Mouse (Mus musculus): ENCODE measurements at regions not wholly inside any gene's neighbourhood (a gene's known extent, or its start where the extent isn't known, plus 50 kb on each side); places are given as distances from the start of the nearest gene placed in this dataset.

GRCm38 (mm10) chr17:47983286-47983685, 54.8 kb downstream of the 1700122O11Rik start:
- no peak for DNase-seq (ENCODE audit: low spot score)

DNA sequence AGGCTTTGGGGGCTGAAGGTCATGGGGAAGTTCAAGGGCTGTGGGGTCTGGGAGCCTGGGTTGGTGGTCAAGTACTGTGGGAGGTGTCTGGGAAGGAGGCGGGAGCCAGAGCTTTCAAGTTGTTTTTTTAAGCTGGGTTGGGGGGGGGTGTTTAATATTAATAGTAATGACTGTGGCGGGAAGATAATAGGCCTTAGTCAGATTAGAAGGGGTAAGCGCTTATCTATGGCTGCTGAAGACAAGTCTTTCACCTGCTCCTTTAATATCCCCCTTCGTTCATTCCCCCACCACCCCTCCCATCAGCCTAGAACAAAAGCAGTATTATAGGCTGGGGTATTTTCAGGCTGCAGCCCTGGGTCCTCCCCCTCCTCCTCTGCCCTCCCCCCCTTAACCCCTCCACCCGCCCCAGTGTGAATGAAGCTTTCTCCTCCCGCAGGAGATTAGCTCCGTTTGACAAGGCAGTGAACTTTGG, 56.5 kb downstream of the 1700122O11Rik start:
- no peak for DNase-seq (ENCODE audit: low spot score)

- DNase-seq (ENCODE audit: low spot score), result no peak
These were observed 54.8 kb upstream of the Foxp4 start for GRCm38 (mm10) chr17:47979266-47979665.

- DNase-seq (ENCODE audit: low spot score), result peak; percentile 53
These were observed 54.1 kb upstream of the Foxp4 start for GRCm38 (mm10) chr17:47978404-47979030.

GRCm38 (mm10) chr17:47978001-47978400, 53.6 kb upstream of the Foxp4 start:
- peak; percentile 71 for DNase-seq (ENCODE audit: low spot score)

GRCm38 (mm10) chr17:47976999-47977357, 52.5 kb upstream of the Foxp4 start:
- no peak for DNase-seq (ENCODE audit: low spot score)

DNA sequence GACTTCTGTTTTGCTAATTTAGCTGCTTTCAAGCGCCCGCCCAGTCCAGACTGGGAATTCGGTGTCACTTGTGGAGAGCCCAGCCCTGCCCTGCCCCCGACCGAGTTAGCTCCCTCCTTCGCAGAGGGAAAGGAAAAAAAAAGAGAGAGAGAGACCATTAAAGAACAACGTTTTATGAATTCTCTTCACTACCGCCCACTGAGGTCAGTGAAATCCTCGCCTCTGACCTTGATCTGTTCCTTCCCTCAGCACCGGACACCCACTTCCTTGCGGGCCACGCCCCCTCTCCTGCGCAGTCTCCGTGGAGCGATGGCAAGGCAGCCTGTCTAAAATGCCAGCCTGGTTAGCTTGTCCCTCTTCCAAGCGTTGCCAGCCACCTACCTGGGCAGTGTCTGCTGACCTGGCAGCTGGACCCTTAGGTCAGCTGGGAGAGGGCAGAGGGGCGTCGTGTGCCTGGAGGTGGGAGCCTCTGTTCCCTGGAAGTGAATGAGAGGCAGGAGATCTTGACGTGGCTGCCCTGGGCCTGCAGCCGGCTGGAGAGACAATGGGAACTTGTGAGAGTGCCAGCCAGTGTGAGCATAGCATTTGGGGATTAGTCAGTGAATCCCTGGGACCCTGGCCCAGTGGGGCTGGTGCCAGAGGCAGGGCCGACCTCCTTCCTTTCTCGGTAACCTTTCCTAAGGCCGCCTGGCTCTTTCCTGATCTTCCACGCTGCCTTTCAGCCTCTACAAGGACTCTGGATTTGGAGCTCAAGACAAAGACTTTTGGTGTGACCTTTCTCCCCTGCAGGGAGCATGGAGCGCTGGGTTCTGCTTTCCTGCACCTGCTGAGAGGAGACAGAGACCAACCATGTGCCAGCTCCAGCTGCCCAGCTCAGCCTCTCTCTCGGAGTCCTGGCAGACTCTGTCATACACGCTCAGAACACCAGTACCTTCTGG, 51.9 kb upstream of the Foxp4 start:
- peak; percentile 73 for DNase-seq (ENCODE audit: low spot score)

- DNase-seq (ENCODE audit: low spot score), result peak; percentile 32
These were observed 51.0 kb upstream of the Foxp4 start for GRCm38 (mm10) chr17:47975281-47976060.

- DNase-seq (ENCODE audit: low spot score), result no peak
These were observed 50.1 kb upstream of the Foxp4 start for GRCm38 (mm10) chr17:47974503-47974902.
